Mouse (Mus musculus): ENCODE measurements around the gene Zfp775. TPM values are rescaled to one million over a fixed set of nuclear protein-coding genes. Genes with fewer than 3 reads are reported as not detected.

Gene Zfp775
- polyA plus RNA-seq (2015; fragmentation: Nextera tagmentation; extraction: Ambion mirVana) = 5.2 and 5.9 TPM in 2 replicates

DNA sequence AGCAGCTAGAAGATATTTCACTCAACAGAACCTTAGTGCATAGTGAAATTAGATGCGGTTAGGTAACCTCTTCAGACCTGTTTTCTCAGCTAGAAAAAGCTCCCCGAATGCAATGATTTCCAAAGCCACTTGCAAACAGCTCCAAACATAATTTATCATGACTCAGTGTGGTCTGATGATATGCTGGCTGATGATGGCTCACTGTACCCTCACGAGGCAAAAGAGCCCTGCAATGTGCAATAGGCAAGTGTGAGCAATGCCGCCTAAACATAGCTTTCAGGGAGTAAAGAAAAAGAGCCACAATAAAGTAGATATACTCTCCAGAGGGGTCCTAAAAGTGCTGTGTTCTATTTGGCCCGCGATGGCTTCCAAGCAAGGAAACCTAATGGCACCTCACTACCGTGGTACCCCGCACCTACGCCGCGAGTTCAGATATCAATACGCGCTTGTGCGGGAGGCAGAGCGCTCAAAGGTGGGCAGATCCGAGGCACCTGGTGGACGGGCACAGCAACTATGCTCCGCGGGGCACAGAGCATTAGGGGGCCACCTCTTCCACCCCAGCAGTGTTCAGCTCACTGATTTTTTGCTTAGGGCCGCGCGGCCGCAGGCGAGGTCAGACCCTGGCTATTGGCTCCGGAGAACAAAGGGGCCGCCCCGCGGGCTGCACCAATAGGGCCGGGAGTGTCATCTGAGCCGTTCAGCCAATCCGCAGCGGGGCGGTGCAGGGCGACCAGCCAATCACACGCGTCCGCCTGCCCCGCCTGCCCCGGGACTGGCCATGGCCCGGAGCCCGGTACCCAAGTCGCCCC is at the start of gene Zfp775:
Zfp775 (plus strand) TSS at position 793 of the 809 bp plus-strand sequence.
- peak within 1 kb of the TSS; percentile 80 for H3K9ac ChIP-seq (ENCODE audit: low read length)
- H3K27ac ChIP-seq (ENCODE audit: low read length) = peak within 1 kb of the TSS; percentile 44
- H3K27me3 ChIP-seq (ENCODE audit: control insufficient read depth, insufficient read depth, low read length) = no peaks in the 10 kb centered on the region
- 5% methylated on average over 42 of the region's 42 CpGs for WGBS
- peaks cover 6% of the 10 kb centered on the region; the same call in 1 of the 2 replicates for H3K4me1 ChIP-seq (ENCODE audit: control insufficient read depth, insufficient read depth, low read length)
- H3K36me3 ChIP-seq (ENCODE audit: control insufficient read depth, insufficient read depth, low read length) = peaks cover 31% of the 10 kb centered on the region
- peak within 1 kb of the TSS; percentile 78 for H3K4me2 ChIP-seq (ENCODE audit: low read depth, low read length)
- peak within 1 kb of the TSS; percentile 69 for H3K4me3 ChIP-seq (replicated peaks; ENCODE audit: low read length)
- ATAC-seq (ENCODE audit: insufficient read depth, low FRiP score) = peak; percentile 98
- H3K9me3 ChIP-seq (replicated peaks; ENCODE audit: control insufficient read depth, low read length) = peaks cover 16% of the 10 kb centered on the region

DNA sequence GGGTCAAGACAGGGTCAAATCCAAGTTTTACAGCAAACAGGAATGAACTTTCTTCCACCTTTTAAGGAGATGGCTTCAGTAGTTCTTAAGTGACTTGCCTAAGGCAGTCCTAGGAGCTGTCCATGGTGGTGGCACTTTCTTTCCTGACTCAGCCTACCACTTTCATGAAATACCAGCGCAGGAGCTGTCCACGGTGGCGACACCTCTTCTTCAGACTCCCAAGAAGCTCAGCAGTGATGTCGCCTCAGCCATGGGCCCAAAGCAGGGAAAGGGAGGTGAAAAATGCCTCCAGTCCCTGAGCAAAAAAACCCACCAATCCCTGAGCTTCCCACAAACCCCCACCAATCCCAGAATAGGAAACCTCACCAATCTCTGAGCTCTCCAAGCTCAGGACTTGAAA is 48.9 kb upstream of the Zfp775 start:
- no peak overlapping the region for H3K27ac ChIP-seq (ENCODE audit: low read length)
- whole genome bisulfite sequencing = 54% methylated on average over 4 of the region's 4 CpGs
- no peak overlapping the region for H3K4me2 ChIP-seq (ENCODE audit: low read depth, low read length)
- no peak overlapping the region for H3K9ac ChIP-seq (ENCODE audit: low read length)
- H3K4me3 ChIP-seq (replicated peaks; ENCODE audit: low read length) = no peak overlapping the region
- peaks cover 12% of the 10 kb centered on the region for H3K4me1 ChIP-seq (ENCODE audit: control insufficient read depth, insufficient read depth, low read length)
- H3K27me3 ChIP-seq (ENCODE audit: control insufficient read depth, insufficient read depth, low read length) = no peaks in the 10 kb centered on the region
- ATAC-seq (ENCODE audit: insufficient read depth, low FRiP score) = no peak
- H3K9me3 ChIP-seq (replicated peaks; ENCODE audit: control insufficient read depth, low read length) = no peaks in the 10 kb centered on the region
- H3K36me3 ChIP-seq (ENCODE audit: control insufficient read depth, insufficient read depth, low read length) = 0 out of 2 replicates have a peak, but pooled peaks cover 3% of the 10 kb centered on the region

DNA sequence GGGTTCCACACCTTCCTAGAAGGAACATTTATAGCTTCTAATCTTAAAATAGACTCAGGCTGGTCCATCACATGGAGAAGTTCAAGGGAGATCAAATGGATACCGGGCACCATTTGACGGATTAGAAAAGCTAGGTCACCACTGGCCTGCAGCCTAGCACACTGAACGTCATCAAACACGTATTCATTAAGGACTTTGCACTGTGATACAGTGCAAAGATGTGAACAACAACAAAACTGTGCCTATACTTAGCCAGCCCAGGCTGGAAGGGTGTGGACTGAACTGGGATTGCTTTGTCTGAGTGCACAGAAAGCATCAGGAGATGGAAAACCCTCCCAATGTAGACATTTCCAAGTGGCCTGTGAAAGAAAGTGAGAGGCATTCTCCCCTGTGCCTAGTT is 48.0 kb upstream of the Zfp775 start:
- Histone ChIP-seq H3K9me3 (replicated peaks; ENCODE audit: control insufficient read depth, low read length) (no peaks in the 10 kb centered on the region), H3K27ac (ENCODE audit: low read length) (peak overlapping the region; percentile 99), H3K4me2 (ENCODE audit: low read depth, low read length) (peak overlapping the region; percentile 90), H3K9ac (ENCODE audit: low read length) (peak overlapping the region; percentile 80), H3K36me3 (ENCODE audit: control insufficient read depth, insufficient read depth, low read length) (0 out of 2 replicates have a peak, but pooled peaks cover 4% of the 10 kb centered on the region), H3K4me3 (replicated peaks; ENCODE audit: low read length) (peak overlapping the region; percentile 62; the same call in 1 of the 2 replicates), H3K4me1 (ENCODE audit: control insufficient read depth, insufficient read depth, low read length) (peaks cover 12% of the 10 kb centered on the region), H3K27me3 (ENCODE audit: control insufficient read depth, insufficient read depth, low read length) (no peaks in the 10 kb centered on the region)
- ATAC-seq (ENCODE audit: insufficient read depth, low FRiP score) = no peak
- 79% methylated on average over 4 of the region's 4 CpGs for WGBS

DNA sequence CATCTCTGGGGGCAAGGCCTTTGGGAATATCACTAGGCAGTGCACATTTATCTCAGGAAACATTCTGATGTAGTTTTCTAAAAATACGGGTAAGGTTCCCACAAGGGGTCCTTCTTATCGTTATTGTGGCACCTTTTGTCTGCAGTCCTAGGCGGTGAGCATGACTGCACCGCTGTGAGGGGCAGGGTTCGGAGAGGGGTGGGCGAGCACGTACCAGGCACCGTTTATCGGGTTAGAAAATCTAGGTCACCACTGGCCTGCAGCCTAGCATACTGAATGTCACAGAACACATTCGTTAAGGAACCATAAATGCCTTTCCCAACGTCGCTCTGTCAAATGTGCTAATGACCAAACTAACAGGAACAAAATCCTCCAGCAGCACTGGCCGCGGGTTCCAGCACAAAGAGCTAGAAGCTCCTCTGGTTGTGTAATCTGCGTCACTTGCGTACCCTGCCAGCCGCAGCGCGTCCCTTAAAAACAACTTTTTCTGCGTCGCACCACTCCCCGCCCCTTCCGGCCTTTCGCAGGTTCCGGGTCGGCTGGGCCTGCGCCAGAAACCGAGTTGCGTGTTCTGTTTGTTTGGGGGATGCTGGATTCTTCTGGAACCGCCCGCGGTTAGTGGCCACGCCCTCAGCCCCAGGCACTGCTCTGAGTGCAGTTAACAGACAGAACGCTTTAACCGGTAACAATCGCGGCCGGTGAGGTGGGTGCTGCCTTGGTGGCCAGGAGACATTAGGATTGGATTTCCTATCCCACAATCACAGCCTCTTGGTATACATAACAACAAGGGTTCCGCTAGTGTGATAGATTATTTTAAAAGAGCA is 47.4 kb upstream of the Zfp775 start, which contains the start of gene Lrrc61:
Lrrc61 (plus strand) TSS at position 517 of the 824 bp plus-strand sequence.
- peak within 1 kb of the TSS; percentile 99 for H3K27ac ChIP-seq (ENCODE audit: low read length)
- peak within 1 kb of the TSS; percentile 80 for H3K9ac ChIP-seq (ENCODE audit: low read length)
- H3K27me3 ChIP-seq (ENCODE audit: control insufficient read depth, insufficient read depth, low read length) = no peaks in the 10 kb centered on the region
- ATAC-seq (ENCODE audit: insufficient read depth, low FRiP score) = peak; percentile 91
- WGBS = under 1% methylated on average over 39 of the region's 39 CpGs
- H3K36me3 ChIP-seq (ENCODE audit: control insufficient read depth, insufficient read depth, low read length) = 0 out of 2 replicates have a peak, but pooled peaks cover 4% of the 10 kb centered on the region
- H3K4me2 ChIP-seq (ENCODE audit: low read depth, low read length) = peak within 1 kb of the TSS; percentile 90
- peaks cover 12% of the 10 kb centered on the region for H3K4me1 ChIP-seq (ENCODE audit: control insufficient read depth, insufficient read depth, low read length)
- H3K9me3 ChIP-seq (replicated peaks; ENCODE audit: control insufficient read depth, low read length) = no peaks in the 10 kb centered on the region
- peak within 1 kb of the TSS; percentile 62 for H3K4me3 ChIP-seq (replicated peaks; ENCODE audit: low read length)

DNA sequence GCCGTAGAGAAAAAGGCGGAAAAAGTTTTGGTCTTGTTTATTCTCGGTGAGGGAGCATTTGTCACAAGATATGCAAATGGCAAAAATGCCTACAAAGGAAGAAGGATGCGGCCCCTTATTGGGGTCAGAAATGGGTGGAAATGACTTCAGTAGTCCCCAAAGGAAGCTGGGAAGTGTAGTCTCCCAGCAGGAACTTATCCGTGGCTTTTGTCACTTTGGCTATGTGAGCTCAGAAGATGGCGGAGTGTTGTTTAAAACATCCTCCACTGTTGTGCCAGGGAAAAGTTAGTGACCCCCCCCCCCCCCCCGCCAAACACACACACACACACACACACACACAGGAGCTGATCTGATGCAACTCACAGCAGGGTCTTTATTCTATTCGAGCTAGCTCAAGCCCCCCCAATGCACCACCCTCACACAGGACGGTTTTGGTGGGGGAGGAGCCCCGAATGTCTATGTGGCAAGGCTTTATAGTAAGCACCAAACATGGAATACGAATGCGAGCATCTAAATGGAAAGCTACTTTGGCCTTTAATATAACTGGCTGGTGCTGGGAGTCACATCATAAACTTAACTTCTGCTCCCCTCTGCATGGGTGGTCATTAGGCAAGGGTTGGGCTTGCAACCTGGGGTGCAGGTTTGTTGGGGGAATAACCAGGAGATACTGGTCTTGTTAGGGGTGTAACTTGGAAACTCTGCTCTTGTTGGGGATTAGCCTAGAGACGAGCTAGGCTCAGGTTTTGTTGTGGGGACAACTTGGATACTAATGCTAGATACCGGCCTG is 46.6 kb upstream of the Zfp775 start:
- Histone ChIP-seq H3K27me3 (ENCODE audit: control insufficient read depth, insufficient read depth, low read length) (no peaks in the 10 kb centered on the region), H3K36me3 (ENCODE audit: control insufficient read depth, insufficient read depth, low read length) (0 out of 2 replicates have a peak, but pooled peaks cover 4% of the 10 kb centered on the region), H3K4me1 (ENCODE audit: control insufficient read depth, insufficient read depth, low read length) (peaks cover 12% of the 10 kb centered on the region), H3K9ac (ENCODE audit: low read length) (peak overlapping the region; percentile 80), H3K9me3 (replicated peaks; ENCODE audit: control insufficient read depth, low read length) (no peaks in the 10 kb centered on the region), H3K27ac (ENCODE audit: low read length) (peak overlapping the region; percentile 99), H3K4me3 (replicated peaks; ENCODE audit: low read length) (peak overlapping the region; percentile 62), H3K4me2 (ENCODE audit: low read depth, low read length) (peak overlapping the region; percentile 90)
- WGBS = 22% methylated on average over 14 of the region's 14 CpGs
- ATAC-seq (ENCODE audit: insufficient read depth, low FRiP score) = peak; percentile 82

DNA sequence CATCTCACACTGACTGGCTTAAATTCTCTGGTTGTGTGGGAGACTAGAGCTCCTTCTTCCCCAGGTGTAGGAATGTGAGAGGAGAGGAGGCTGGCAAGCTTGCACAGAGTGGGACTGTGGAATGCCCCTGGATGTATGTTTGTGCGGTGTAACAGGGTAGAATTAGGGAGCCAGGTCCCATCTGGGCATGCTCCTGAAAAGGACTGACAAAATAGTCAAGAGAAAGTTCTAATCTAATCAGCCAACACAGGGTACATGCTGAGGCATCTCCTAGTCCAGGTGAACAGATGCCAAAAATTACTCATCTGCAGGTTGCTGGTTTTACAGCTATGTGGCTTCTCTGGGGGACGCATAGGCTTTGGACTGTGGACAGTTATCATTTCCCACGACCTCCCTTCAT is 45.9 kb upstream of the Zfp775 start:
- H3K9ac ChIP-seq (ENCODE audit: low read length) = no peak overlapping the region
- peaks cover 12% of the 10 kb centered on the region for H3K4me1 ChIP-seq (ENCODE audit: control insufficient read depth, insufficient read depth, low read length)
- 80% methylated on average over 3 of the region's 3 CpGs for WGBS
- no peak overlapping the region for H3K4me2 ChIP-seq (ENCODE audit: low read depth, low read length)
- H3K27ac ChIP-seq (ENCODE audit: low read length) = no peak overlapping the region
- H3K9me3 ChIP-seq (replicated peaks; ENCODE audit: control insufficient read depth, low read length) = no peaks in the 10 kb centered on the region
- 0 out of 2 replicates have a peak, but pooled peaks cover 4% of the 10 kb centered on the region for H3K36me3 ChIP-seq (ENCODE audit: control insufficient read depth, insufficient read depth, low read length)
- no peaks in the 10 kb centered on the region for H3K27me3 ChIP-seq (ENCODE audit: control insufficient read depth, insufficient read depth, low read length)
- ATAC-seq (ENCODE audit: insufficient read depth, low FRiP score) = no peak
- no peak overlapping the region for H3K4me3 ChIP-seq (replicated peaks; ENCODE audit: low read length)

DNA sequence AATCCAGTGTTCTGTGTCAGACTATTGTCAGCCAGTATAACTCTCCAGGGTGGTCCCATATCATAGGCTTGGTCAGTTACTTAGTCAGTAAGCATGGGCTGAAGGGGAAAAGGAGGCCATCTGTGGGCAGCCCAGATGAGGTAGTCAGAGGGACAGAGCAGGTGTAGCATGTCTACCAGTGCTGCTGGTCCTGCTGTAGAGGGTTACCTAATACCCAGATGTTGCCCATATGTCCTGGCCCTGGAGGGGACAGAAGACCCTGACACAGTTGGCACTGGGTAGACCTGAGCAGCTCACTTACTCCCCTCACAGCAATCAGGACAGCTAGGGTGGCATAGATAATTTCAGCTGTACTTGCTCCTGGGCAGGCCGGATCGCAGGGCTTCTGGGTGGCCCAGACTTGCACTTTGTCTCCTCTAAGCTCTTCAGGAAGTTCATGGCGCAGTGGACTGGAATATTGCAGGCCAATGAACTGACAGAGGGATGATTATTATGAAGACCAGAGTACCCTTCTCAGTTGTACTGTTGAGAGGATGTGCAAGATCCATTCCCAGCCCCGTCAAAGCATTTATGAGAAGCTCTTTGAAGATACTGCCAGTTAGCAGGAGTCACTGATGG is 36.1 kb upstream of the Zfp775 start:
- H3K27me3 ChIP-seq (ENCODE audit: control insufficient read depth, insufficient read depth, low read length) = no peaks in the 10 kb centered on the region
- WGBS = 73% methylated on average over 4 of the region's 4 CpGs
- no peaks in the 10 kb centered on the region for H3K36me3 ChIP-seq (ENCODE audit: control insufficient read depth, insufficient read depth, low read length)
- no peak for ATAC-seq (ENCODE audit: insufficient read depth, low FRiP score)
- no peak overlapping the region for H3K9ac ChIP-seq (ENCODE audit: low read length)
- H3K4me3 ChIP-seq (replicated peaks; ENCODE audit: low read length) = no peak overlapping the region
- peaks cover 22% of the 10 kb centered on the region for H3K4me1 ChIP-seq (ENCODE audit: control insufficient read depth, insufficient read depth, low read length)
- no peak overlapping the region for H3K27ac ChIP-seq (ENCODE audit: low read length)
- no peak overlapping the region for H3K4me2 ChIP-seq (ENCODE audit: low read depth, low read length)
- no peaks in the 10 kb centered on the region for H3K9me3 ChIP-seq (replicated peaks; ENCODE audit: control insufficient read depth, low read length)

DNA sequence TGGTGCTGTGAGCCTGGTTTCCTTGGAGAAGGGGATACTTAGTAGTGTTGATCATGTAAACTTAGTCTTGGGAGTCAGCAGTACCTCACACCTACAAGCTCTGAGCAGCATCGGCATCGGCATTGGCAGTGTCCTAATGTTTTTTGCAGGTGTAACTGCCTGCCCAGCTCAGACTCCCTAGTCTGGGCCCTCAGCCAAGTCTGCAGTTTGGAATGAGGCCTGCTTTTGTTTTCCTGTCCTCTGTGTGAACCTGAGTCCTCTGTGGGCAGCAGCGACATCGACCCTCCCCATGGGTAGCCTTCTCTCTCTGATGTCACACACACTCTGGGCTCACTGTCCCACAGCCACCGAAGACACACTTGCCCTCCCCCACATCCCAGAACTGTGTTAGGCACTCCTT is 35.6 kb upstream of the Zfp775 start:
- Histone ChIP-seq H3K4me1 (ENCODE audit: control insufficient read depth, insufficient read depth, low read length) (peaks cover 22% of the 10 kb centered on the region), H3K27ac (ENCODE audit: low read length) (no peak overlapping the region), H3K9ac (ENCODE audit: low read length) (no peak overlapping the region), H3K4me2 (ENCODE audit: low read depth, low read length) (no peak overlapping the region), H3K4me3 (replicated peaks; ENCODE audit: low read length) (no peak overlapping the region), H3K27me3 (ENCODE audit: control insufficient read depth, insufficient read depth, low read length) (no peaks in the 10 kb centered on the region), H3K36me3 (ENCODE audit: control insufficient read depth, insufficient read depth, low read length) (no peaks in the 10 kb centered on the region), H3K9me3 (replicated peaks; ENCODE audit: control insufficient read depth, low read length) (no peaks in the 10 kb centered on the region)
- ATAC-seq (ENCODE audit: insufficient read depth, low FRiP score) = peak; percentile 63; the same call in 1 of the 2 replicates
- WGBS = 42% methylated on average over 5 of the region's 5 CpGs
